Mouse (Mus musculus) G1E (cell line): ENCODE measurements around the gene Fam198a. TPM values are rescaled to one million over a fixed set of nuclear protein-coding genes. Genes with fewer than 3 reads are reported as not detected.
"Not testable (repeated sequence)": the region's sequence is repeated elsewhere in the genome, so short reads cannot be mapped to it uniquely, and the experiment has no call there.

ENCODE experiments used
- ATAC-seq: 2 replicates; pipeline ENCODE4 v1.8.0; 2016; ENCODE audit warnings: mild to moderate bottlenecking; ENCODE audit not compliant: insufficient number of reproducible peaks, poor library complexity, low FRiP score, severe bottlenecking; ENCODE audit errors: extremely low read depth
- DNase-seq: peaks from one replicate; pipeline ENCODE4 v3.0.0; 2012; ENCODE audit warnings: low spot score
- H3K27me3 ChIP-seq: 2 replicates; pipeline ENCODE4 v1.6.1; 2012; ENCODE audit warnings: mild to moderate bottlenecking, low read length, inconsistent platforms; ENCODE audit not compliant: insufficient read depth
- H3K36me3 ChIP-seq: replicated peaks from 2 replicates; pipeline ENCODE3; 2012; ENCODE audit warnings: mild to moderate bottlenecking, inconsistent platforms
- H3K4me1 ChIP-seq: 2 replicates; pipeline ENCODE4 v1.6.1; 2012; ENCODE audit warnings: low read depth, low read length, inconsistent platforms, mixed read lengths; ENCODE audit not compliant: insufficient read depth
- H3K4me3 ChIP-seq: 2 replicates; pipeline ENCODE4 v1.5.1; 2012; ENCODE audit warnings: low read depth, mild to moderate bottlenecking, inconsistent platforms, low read length, moderate library complexity, mixed read lengths
- H3K9me3 ChIP-seq: replicated peaks from 2 replicates; pipeline ENCODE4 v1.6.1; 2012; ENCODE audit warnings: inconsistent platforms
- CTCF ChIP-seq: IDR thresholded peaks from 2 replicates; pipeline ENCODE4 v1.5.1; 2012; ENCODE audit warnings: low read depth, low read length, inconsistent platforms, mixed read lengths
- GATA1 ChIP-seq: IDR thresholded peaks from 2 replicates; pipeline ENCODE4 v1.6.1; 2012; ENCODE audit warnings: borderline replicate concordance, low read length, inconsistent platforms, mixed read lengths
- GATA2 ChIP-seq: IDR thresholded peaks from 2 replicates; pipeline ENCODE4 v1.6.1; 2012; ENCODE audit warnings: low read depth, low read length, inconsistent platforms, borderline replicate concordance
- POLR2AphosphoS5 ChIP-seq: IDR thresholded peaks from 2 replicates; pipeline ENCODE4 v1.6.1; 2012; ENCODE audit warnings: low read depth, low read length, inconsistent platforms; ENCODE audit not compliant: insufficient replicate concordance
- TAL1 ChIP-seq: conservative IDR thresholded peaks from 2 replicates; pipeline ENCODE4 v1.6.1; 2012; ENCODE audit warnings: low read depth, low read length, inconsistent platforms, mixed read lengths
- polyA plus RNA-seq: library from polyadenylated mRNA; stranded (reverse); fragments of >175 nt; gene quantifications from 2 replicates; pipeline ENCODE4 v1.2.3, GENCODE M21; 2012
- total RNA-seq, 2 experiments: library from RNA; stranded (forward) in 1 of 2; stranded (reverse) in 1 of 2; fragments of 200-1000 nt in 1 of 2; fragments of >200 nt in 1 of 2; fragmentation: Nextera tagmentation in 1 of 2; gene quantifications; 2 replicates each; pipeline ENCODE4 v1.2.3; 2014 to 2017

Fam198a gene
- total and polyA plus RNA-seq, 3 experiments, result not detected

DNA sequence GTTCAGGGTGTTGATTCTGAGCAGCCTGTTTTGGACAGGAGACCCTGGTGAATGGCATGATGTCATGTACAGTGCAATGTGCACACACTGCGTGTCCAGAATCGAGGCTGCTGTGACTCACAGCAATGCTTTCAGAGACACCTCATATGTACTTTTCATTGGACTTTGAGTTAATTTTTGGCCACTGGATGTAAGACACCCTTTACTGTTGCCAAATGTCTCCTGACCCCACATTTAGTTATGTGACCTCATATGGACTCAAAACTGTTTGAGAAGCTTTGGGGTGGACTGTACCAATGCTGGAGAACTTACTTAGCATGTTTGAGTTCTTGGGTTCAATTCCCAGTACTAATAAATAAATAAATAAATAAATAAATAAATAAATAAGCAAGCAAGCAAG lies 60.0 kb downstream of the Fam198a start:
- H3K27me3 ChIP-seq, result peaks cover 1% of the 10 kb centered on the region; the same call in 1 of the 2 replicates
- TF ChIP-seq GATA2 (no peak), GATA1 (no peak), POLR2AphosphoS5 (no peak)
- ATAC-seq (no peak), DNase-seq (no peak)
- H3K36me3 ChIP-seq, result no peaks in the 10 kb centered on the region
- H3K4me1 ChIP-seq, result no peaks in the 10 kb centered on the region
- H3K4me3 ChIP-seq, result no peak overlapping the region
- no peaks in the 10 kb centered on the region for H3K9me3 ChIP-seq

DNA sequence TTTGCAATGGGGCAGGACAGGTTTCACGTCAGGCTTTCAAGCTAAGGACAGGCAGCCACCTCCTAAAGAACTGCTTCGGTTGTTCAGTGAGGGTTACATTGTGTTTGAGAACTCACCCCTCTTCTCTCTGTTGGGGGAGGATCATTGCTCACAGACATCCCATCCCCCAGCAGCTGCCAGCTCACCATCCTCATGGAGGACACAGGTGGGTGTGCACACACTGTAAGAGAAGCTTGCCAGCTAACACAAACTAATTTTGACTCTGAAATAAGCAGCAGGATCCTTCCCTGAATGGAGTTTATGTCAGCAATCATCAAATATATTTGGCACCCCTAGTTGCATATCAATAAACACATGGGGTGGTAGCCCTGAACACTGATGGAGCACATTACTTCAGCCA lies 62.0 kb downstream of the Fam198a start:
- TF ChIP-seq GATA1, result no peak
- Histone ChIP-seq H3K4me3 (no peak overlapping the region), H3K36me3 (no peaks in the 10 kb centered on the region), H3K9me3 (no peaks in the 10 kb centered on the region), H3K4me1 (no peaks in the 10 kb centered on the region), H3K27me3 (peaks cover 4% of the 10 kb centered on the region; the same call in 1 of the 2 replicates)
- ATAC-seq, result no peak
- no peak for DNase-seq

DNA sequence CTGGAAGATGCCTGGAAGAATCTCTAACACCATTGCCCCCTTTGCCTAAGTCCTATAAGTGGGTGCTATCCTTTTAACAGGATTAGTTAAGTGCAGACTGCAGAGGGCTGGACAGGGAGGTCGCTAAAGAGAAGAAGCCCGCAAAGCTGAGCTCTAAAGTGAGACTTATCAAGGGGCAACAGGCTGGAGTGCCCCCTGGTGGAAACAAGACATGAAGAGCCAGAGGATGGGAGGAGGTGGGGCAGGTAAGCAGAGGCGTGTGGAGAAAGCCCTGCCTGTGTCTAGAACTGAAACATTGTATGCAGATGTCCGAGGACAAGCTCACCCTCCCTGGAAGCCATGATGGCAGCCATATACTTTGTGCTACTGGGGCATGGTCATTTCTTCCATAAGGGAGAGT lies 62.8 kb downstream of the Fam198a start:
- Histone ChIP-seq H3K9me3 (no peaks in the 10 kb centered on the region), H3K27me3 (peaks cover 4% of the 10 kb centered on the region; the same call in 1 of the 2 replicates), H3K36me3 (no peaks in the 10 kb centered on the region), H3K4me3 (no peak overlapping the region), H3K4me1 (no peaks in the 10 kb centered on the region)
- TF ChIP-seq POLR2AphosphoS5 (no peak), GATA1 (no peak), TAL1 (no peak), GATA2 (no peak)
- ATAC-seq, result no peak
- no peak for DNase-seq

DNA sequence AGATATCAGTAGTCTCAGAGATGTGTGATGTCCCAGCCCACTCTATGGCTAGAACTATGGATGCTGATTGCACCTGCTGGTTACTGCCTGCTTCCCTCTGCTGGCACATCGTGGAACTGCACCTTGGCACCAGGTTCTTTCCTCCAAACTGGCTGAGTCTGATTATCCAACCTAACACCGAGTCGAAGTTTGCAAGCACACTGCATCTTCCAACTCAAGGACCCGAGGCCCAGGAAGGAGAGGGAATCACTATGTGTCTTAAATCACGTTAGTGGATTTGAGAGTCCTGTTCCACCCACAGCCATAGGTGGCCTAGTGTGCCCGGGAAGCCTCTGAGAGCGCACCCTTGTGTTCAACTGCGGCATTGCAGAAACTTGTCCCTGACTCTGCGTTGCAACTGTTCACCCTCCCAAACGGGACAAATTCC lies 63.5 kb downstream of the Fam198a start:
- no peaks in the 10 kb centered on the region for H3K36me3 ChIP-seq
- DNase-seq (peak; percentile 21), ATAC-seq (peak; percentile 34; the same call in 1 of the 2 replicates)
- no peak overlapping the region for H3K4me3 ChIP-seq
- peaks cover 7% of the 10 kb centered on the region; the same call in 1 of the 2 replicates for H3K27me3 ChIP-seq
- no peaks in the 10 kb centered on the region for H3K4me1 ChIP-seq
- no peaks in the 10 kb centered on the region for H3K9me3 ChIP-seq
- TF ChIP-seq POLR2AphosphoS5 (no peak), GATA2 (no peak), TAL1 (no peak), GATA1 (no peak), CTCF (peak; percentile 88)

DNA sequence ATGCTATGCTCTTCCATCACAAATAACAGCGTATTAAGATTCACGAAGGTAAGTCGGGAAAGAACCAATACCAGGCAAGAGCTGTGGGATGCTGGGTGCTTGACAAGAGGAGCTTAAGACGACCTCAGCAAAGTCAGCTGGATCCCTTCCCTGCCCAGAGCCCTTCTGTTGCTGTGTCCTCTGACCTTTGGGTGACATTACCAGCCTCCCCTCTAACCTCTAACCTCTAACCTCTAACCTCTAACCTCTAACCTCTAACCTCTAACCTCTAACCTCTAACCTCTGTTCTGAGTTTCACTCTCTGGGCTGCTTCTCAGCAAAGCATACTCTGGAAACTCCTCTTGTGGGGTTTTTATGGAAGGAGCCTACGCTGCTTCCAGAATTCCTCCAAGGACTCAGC lies 67.3 kb downstream of the Fam198a start:
- Histone ChIP-seq H3K4me3 (no peak overlapping the region), H3K4me1 (no peaks in the 10 kb centered on the region), H3K27me3 (peaks cover 10% of the 10 kb centered on the region), H3K9me3 (no peaks in the 10 kb centered on the region), H3K36me3 (no peaks in the 10 kb centered on the region)
- no peak for TF ChIP-seq POLR2AphosphoS5
- TF ChIP-seq GATA1, result no peak
- TF ChIP-seq TAL1, result no peak
- no peak for TF ChIP-seq CTCF
- no peak for TF ChIP-seq GATA2
- DNase-seq, result no peak
- ATAC-seq, result no peak

DNA sequence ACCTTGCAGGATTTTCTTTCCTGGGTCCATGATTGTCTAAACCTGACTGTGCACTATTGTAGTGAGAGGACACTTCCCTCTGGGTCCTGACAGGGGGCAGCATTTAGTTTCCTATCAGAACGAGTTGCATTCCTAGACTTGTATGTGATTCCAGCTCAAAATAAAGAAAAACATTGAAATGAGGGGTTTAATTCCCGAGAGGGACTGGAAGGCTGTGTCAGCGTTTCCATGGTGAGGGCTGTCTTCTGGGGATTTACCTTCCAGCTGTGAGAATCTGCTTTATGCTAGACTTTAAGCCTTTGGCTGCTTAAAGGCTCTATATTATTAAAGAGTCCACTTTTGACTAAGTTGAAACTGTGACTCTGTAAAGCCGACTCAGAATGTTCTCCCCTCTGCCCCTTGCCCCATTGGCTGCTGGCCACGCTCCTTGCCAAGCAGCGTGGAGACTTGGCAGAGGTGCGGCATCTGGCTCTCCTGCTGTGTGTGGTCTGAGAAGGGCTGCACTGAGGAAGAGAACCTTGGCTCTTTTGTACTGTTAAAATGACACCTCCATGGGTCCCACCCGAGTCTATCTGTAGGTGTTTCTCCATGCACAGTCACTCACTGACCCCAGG lies 68.1 kb downstream of the Fam198a start:
- H3K9me3 ChIP-seq, result no peaks in the 10 kb centered on the region
- TF ChIP-seq GATA1 (no peak), GATA2 (no peak), POLR2AphosphoS5 (no peak), CTCF (no peak), TAL1 (no peak)
- H3K4me1 ChIP-seq, result no peaks in the 10 kb centered on the region
- DNase-seq (no peak), ATAC-seq (no peak; the same call in 1 of the 2 replicates)
- H3K36me3 ChIP-seq, result no peaks in the 10 kb centered on the region
- no peak overlapping the region for H3K4me3 ChIP-seq
- peaks cover 10% of the 10 kb centered on the region for H3K27me3 ChIP-seq

DNA sequence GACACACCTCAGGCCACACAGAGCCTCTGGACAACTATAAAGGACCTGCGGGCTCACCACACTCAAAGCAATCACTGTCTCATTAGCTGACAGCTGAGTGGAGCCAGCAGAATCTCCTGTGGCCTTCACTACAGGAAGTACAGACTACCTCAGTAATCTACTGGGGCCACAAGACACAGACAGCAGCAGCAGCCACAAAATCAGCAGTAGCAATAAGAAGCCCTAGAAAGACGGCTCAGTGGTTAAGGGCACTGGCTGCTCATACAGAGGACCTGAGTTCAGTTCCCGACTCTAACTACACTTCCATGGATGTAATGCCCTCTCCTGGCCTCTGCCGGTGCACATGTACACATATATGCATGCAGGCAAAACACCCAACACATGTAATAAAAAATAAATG lies 69.5 kb downstream of the Fam198a start:
- Histone ChIP-seq H3K36me3 (no peaks in the 10 kb centered on the region), H3K9me3 (no peaks in the 10 kb centered on the region), H3K4me1 (no peaks in the 10 kb centered on the region), H3K4me3 (no peak overlapping the region), H3K27me3 (peaks cover 10% of the 10 kb centered on the region)
- ATAC-seq (no peak), DNase-seq (no peak)
- TF ChIP-seq GATA1 (no peak), POLR2AphosphoS5 (no peak), CTCF (no peak), TAL1 (no peak), GATA2 (no peak)

DNA sequence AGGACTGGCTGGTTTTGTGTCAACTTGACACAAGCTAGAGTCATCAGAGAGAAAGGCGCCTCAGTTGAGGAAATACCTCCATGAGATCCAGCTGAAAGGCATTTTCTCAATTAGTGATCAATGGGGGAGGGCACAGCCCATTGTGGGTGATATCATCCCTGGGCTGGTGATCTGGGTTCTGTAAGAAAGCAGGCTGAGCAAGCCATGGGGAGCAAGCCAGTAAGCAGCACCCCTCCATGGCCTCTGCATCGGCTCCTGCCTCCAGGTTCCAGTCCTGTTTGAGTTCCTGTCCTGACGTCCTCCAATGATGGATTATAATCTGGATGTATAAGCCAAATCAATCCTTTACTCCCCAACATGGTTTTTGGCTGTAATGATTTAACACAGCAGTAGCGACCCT lies 70.4 kb downstream of the Fam198a start:
- not testable (repeated sequence) for H3K4me1 ChIP-seq, ATAC-seq, DNase-seq, H3K36me3 ChIP-seq, H3K27me3 ChIP-seq, H3K4me3 ChIP-seq, H3K9me3 ChIP-seq
